Mouse (Mus musculus) bone marrow, adult 2 months (tissue): ENCODE measurements at regions not wholly inside any gene's neighbourhood (a gene's known extent, or its start where the extent isn't known, plus 50 kb on each side); places are given as distances from the start of the nearest gene placed in this dataset.

Experiments used
- CTCF ChIP-seq: fragments of 200-500 bp; IDR thresholded peaks from 2 replicates; pipeline ENCODE4 v1.5.1; 2011; ENCODE audit warnings: low read length, control low read depth; ENCODE audit not compliant: control insufficient read depth, insufficient read depth
- POLR2A ChIP-seq: fragments of 200-500 bp; IDR thresholded peaks from 2 replicates; pipeline ENCODE4 v1.6.1; 2011; ENCODE audit warnings: low read depth, mild to moderate bottlenecking, control low read depth, low read length, borderline replicate concordance; ENCODE audit not compliant: control insufficient read depth

GRCm38 (mm10) chr2:17854088-17854487 lies 122.8 kb upstream of the Nebl start:
- no peak for TF ChIP-seq CTCF
- TF ChIP-seq POLR2A, result no peak
